Mouse (Mus musculus) adrenal gland, postnatal 25 days (tissue): Measurements from ENCODE around the gene Scd4. TPM values are rescaled to one million over a fixed set of nuclear protein-coding genes. Genes with fewer than 3 reads are reported as not detected.
"Not testable (repeated sequence)": the region's sequence is repeated elsewhere in the genome, so short reads cannot be mapped to it uniquely, and the experiment has no call there.

Experiments used
- DNase-seq: peaks from one replicate; pipeline ENCODE4 v3.0.0; 2021; ENCODE audit warnings: mixed read lengths
- total RNA-seq: library from RNA; stranded (reverse); gene quantifications from 2 replicates; pipeline ENCODE4 v1.2.3, GENCODE M21; 2021

Scd4 gene
- total RNA-seq, 1 experiment from 2014 or later = 5.5 TPM

DNA sequence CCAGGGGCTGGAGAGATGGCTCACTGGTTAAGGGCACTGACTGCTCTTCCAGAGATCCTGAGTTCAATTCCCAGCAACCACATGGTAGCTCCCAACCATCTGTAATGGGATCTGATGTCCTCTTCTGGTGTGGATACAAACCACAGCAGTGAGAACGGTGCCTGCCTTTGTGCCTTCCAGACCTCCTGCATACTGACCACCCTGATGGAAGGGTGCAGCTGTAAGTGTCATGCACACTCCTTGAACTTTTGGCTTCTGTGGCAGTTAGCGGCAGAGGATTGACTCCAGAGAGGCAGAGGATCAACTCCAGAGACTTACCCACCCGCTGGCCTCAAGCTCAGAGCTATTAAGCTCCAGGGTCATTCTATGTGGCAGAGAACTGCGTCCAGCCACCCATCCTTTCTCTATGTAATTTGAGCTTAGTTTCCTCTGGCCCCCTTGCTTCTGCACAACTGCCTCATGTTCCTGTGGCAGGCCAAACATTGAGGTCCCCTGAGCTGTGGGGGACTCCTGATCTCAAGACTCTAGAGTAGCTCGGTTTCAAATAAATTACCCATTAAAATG is 16.1 kb upstream of the Scd4 start:
- no peak for DNase-seq

DNA sequence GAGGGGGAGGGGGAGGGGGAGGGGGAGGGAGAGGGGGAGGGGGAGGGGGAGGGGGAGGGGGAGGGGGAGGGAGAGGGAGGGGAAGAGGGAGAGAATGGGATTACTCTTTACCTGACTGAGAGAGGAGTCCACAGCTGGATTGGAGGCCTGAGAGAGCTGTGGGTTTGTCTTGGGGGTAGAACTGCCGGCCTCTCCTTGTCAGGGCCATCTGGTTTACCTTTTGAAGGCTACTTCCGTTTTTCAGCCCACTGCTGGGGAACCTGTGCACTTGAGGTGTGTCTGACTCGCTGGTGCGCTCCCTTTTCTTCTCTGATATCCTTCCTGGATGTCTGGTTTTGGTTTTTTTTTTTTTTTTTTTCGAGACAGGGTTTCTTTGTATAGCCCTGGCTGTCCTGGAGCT is 15.5 kb upstream of the Scd4 start:
- no peak for DNase-seq

DNA sequence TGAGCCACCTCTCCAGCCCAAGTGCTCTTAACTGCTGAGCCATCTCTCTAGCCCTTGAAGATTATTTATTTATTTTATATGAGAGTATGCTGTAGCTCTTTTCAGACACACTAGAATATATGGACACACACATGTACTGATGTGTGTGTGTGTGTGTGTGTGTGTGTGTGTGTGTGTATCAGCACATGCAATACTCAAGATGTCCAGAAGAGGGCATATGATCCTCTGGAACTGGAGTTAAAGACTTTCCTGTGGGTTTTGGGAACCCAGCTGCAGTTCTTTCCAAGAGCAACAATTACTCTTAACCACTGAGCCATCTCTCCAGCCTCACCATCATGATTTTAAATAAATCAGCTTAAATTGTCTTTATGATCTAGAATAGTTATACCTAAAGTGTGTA is 14.3 kb upstream of the Scd4 start:
- DNase-seq = no peak

DNA sequence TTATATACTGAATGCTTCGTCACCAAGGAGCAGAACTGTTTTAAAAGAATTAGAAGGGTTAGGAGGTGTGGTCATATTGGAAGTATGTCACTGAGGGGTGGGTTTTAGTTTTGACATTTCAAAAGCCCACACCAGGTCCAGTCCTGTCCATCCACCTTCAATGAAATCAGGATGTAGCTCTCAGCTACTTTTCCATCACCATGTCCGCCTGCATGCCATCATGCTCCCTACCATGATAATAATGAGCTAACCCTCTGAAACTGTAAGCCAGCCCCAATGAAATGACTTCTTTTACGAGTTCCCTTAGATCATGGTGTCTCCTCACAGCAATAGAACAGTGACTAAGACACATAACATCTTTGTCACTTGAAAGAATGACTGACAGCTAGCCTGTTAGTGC is 12.6 kb upstream of the Scd4 start:
- DNase-seq = no peak

DNA sequence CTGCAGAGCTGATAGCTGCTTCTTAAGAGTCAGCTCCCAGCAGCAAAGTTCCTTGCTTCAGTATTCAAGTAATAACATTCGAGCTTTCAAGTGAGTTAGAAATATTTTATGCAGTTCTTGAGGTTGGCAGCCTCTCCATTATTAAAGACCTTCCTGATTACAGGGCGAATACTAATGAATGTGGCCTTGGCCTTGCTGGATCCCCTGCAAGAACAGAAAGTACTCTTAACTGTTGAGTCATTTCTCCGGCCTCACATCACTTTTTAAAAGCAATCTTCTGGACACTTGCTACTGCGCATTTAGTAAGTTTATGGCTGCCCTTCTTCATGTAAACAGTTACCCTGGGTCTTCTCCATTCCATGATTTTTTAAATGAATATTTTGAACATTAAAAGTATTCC is 11.7 kb upstream of the Scd4 start:
- no peak for DNase-seq

DNA sequence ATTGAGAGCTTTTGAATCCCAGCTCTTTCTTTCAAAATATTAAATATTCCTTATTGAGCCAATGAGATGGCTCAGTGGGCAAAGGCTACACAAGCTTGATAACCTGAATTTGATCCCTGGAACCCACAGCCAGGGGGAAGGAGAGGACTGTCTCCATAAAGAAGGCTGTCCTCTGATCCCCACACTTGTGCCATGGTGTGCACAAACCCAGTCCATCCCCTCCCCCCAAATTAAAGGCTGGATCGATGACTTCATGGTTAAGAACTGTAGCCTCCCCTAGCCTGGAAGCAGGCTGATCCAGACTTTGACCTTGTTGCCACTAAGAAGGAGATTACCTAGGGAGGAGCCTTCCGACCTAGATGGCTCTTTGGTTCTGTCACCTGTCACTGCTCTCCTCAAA is 11.3 kb upstream of the Scd4 start:
- no peak for DNase-seq

DNA sequence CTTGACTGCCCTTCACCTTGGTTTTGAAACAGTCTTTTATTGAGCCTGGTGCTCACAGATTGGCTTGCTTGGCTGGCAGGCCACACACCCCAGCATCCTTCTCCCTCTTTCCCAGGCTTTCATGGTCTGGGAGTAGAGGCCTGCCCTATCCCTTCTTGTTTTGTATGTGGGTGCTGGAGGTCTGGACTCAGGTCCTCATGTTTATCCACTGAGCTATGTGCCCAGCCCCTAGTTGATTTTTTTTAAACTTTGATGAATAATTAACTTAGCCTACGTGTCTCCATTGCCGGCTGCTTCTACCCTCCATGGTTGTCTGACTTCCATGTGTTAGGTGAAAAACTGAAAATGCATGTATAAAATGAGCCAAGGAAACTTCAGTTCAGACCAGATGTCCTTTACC is 3.3 kb upstream of the Scd4 start:
- no peak for DNase-seq

DNA sequence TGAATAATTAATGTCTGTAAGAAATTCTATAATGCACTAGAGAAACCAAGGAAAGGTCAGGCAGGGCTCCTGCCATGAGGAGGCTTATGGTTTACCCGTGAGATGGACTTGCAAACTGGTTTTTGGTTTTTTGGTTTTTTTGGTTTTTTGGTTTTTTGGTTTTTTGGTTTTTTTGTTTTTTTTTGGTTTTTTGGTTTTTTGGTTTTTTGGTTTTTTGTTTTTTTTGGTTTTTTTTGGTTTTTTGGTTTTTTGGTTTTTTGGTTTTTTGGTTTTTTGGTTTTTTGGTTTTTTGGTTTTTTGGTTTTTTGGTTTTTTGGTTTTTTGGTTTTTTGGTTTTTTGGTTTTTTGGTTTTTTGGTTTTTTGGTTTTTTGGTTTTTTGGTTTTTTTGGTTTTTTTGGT is 1.8 kb upstream of the Scd4 start:
- DNase-seq = not testable (repeated sequence)

DNA sequence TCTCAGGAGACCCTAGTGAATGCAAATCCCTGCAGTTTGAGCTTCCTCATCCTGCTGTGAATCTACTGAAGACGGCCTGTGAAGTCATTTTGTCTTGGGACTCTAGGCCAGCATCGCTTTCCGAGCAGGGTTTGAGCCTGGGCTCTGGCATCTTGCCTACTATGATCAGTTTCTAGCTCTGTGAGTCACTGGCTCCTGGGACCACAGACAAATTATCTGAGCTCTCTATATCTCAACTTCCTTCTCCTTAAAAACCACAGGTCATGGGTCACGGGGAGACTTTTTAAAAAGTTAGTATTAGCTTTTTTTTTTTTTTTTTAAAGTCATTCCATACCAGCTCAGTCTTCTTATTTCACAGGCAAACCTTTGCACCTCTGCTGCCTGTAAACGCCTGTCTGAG is 981 bp upstream of the Scd4 start:
- DNase-seq = peak; percentile 44

DNA sequence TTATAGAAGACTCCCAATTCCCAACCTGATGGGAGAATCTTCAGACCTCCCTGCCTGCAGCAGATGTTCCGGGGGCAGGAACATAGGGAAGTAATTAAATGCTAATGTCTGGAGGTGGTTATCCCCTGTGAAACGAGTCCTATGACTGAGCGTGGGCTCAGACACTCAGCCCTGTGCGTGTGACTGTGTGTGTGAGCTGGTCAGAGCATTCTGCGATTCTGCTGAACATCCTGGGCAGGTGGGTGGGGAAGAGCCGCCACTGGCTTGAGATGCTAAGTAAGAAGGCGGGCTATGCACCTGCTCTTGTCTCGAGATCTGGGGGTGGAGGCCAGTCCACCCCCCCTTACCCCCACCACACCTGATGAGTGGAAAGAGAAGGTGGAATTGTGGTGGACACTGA is 566 bp upstream of the Scd4 start:
- DNase-seq = no peak

DNA sequence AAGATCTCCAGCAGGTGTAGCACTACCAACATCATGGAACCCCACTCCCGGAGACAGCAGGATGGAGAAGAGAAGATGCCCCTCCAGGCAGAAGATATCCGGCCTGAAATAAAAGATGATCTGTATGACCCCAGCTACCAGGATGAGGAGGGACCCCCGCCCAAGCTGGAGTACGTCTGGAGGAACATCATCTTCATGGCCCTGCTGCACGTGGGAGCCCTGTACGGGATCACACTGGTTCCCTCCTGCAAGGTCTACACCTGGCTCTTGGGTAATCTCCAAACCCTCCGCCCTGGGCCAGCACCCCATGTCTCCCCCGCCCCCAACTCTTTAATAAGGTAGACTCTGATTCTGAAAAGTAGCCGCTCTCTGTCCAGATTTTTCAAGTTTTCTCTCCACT is 1.1 kb downstream of the Scd4 start:
- DNase-seq = no peak

DNA sequence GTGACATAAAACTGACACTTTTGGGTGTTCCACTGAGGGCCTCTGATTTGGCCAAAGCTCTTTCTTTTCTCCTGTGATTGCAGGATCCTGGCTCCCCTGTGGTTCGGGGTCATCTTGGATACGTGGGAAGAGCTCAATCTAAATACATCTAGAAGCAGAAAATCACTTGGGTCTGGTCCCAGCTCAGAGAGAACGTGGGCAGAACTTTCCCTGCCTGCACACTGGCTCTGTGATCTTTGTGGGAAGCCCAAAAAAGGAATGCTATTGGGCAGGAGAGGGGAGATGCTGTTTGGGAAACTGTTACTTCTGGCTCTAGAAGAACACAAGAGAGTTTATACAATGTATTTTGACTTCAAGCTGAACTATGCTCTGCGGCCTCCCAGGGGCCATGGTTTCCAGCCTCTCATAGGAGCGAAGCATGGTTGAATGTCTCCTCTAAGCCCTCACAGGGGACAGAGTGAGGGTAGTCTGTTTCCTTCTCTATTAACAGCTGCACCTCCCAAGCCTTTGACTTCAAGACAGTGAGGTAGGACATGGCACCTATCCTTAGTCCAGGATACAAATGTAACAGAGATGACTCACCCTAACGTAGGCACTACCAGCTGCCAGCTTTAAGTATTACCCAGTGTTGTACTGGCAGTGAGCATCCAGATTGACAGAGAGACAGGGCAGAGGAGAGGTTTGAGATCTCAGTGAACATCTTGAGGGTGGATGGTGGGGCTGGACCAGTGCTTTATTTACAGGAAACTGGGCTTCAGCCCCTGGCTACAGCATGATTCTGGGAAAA is 3.2 kb downstream of the Scd4 start:
- no peak for DNase-seq

DNA sequence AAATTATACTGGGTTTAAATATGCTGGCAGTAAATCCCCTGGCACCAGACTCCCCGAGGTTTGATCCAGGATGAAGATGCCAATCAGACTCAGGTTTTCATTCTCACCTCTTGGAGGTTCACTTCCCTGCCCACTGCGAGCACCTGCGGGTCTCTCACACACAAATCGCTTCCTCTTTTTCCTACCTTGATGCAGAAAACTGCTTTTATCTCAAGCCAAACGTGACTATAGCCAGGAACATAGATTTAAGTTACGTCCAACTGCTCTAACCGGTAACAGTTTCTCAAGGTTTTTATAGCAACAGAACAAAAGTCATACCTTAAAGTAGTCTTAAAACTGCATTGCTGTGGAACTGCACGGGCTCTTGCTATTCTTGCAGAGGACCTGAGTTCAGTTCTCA is 16.8 kb downstream of the Scd4 start:
- no peak for DNase-seq

DNA sequence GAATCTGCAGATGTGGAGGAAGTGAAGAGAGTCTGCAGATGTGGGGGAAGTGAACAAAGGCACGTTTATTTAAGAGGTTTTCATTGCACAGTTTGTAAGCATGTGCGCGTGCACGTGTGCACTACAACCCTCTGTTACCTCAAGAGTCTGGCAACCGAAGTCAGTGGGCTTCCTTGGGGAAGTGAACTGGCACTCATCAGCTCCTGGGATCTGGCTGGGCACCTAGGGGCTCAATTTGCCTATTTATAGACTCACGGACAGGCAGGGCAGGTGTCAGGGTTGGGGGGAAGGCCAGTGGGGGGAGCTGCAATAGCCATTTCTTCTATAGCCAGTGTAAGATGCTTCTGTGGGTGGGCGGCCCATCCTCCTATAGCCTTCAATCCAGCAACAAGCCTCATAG is 18.9 kb downstream of the Scd4 start:
- no peak for DNase-seq

DNA sequence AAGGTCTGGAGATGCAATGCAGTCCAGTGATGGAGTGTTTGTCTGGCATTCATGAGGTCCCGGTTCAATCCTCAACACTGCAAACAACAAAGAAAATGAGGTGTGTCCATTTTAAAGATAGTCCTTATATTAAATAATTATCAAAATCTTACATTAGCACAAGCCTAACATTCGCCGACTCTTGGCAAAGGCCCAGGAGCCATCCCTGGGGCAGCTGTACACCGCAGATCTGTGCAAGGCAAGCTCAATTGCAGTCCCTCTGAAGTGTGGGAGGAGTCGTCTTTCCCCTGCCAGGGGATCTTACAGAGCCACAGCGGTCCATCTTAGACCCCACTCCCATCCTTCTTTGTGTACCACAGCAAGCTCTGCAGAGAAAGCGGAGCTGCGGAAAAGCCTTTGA is 25.8 kb downstream of the Scd4 start:
- no peak for DNase-seq

DNA sequence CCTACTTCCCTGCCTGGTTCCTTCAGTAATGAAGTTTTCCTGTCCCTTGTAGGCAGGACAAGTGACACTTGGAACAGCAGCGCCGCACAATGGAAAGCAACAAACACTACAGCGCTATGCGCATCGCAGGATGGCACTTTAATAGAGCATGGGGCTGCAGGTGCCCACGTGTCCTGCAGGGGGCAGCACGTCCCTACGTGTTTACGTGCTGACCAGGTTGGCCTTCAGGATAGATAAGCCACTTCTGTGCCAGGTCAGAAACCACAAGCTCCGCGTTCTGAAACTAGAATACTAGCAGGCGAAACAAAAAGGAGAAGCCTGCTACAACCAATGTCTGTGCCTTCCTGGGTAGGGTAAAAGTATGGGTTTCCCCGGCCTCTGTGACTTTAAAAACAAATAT is 30.6 kb downstream of the Scd4 start:
- DNase-seq = peak; percentile 83

DNA sequence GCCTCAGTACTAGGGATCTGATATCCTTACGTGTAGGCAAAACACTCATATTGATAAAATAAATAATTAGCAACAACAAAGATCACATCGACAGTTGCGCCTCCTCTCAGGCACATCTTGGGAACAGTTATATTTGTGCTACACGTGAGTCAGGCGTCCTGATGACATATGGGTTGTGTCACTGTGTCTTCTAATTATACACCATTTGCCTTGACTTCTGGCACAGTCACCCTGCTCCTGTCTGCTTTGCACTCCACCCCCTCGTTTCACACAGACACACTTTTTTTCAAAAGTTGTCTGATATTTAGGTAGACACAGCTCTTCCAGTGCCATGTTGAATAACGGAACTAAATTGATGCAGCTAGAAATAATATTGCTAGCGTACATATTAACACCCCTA is 31.1 kb downstream of the Scd4 start:
- peak; percentile 5 for DNase-seq

DNA sequence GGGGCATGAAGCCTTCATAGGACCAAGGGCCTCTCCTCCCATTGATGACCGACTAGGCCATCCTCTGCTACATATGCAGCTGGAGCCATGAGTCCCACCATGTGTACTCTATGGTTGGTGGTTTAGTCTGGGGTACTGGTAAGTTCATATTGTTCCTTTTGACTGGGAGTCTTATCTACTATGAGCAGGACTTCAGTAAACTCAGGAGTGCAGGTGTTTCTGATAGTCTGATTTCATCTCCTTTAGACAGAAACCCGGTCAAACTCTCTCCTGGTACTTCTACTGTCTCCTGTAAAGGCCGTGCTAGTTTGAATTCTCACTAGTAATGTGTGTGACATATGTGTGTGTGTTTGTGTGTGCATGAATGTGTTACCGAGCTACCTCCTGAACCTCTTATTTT is 32.8 kb downstream of the Scd4 start:
- no peak for DNase-seq

DNA sequence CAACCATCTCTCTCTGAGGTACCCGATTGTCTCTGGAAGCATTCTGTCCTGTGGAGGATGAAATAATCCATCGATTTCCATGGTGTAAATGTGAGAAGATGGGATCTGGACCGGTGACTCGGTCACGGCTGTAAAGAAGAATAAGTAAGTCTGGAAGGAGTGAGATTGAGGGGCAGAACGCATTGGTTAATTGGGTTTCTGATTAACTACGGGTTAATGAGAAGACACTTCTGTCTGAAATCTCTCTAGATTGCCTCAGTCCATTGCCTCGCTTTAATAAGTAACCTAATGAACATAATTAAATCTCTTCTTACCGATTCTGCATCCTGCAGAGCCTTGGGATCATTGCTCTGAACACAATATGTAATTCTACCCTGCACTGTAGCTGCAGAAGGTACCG is 34.2 kb downstream of the Scd4 start:
- DNase-seq = not testable (repeated sequence)

DNA sequence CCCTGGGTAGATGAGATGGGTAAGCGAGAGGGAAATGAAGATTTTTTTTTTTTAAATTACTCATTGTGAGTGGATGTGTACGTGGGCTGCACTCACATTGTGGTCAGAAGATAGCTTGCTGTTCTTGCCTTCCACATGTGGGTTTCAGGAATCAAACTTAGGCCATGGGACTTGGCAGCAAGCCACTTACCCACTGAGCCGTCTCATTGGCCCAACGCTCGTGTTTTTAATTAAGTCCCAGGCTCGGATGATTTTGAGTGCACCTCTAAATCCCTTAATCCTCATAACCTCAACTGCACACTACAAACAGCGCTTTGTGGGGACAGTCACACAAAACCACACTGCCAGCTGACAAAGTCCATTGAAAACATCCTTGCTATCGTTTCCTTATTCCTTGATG is 36.5 kb downstream of the Scd4 start:
- DNase-seq = no peak

DNA sequence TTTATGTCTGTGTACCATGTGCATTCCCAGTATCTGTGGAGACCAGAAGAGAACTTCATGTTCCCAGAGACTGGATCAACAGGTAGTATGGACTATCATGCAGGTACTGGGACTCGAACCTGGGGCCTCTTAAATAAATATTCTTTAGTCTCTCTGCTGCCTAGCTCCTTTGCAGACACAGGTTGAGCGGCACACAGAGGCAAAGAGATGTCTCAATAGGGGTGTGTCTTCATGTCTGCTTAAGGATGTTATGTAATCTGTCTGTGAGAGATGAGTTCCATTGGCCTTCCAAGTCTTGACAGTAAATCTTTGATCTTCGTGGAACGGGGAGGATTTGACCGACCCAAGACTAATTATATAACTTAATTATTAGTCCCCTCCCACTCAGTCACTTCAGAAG is 37.3 kb downstream of the Scd4 start:
- no peak for DNase-seq

DNA sequence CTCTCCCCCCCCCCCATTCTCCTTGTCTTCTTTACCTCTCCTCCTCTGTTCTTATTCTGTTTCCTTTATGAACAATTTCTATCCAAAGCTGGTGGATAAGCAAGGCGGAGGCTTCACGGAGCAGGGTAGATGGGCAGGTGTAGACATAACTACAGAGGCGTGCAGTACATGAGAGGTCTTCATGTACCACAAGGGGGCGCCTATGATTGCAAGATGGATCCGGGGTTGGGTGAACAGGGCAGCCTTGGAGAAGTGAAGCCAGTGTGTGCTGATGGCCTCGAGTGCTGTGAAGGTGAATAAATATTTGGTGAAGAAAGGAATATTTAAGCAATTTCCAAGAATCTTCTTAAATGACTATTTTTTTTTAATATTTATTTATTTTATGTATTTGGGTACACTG is 40.1 kb downstream of the Scd4 start:
- DNase-seq = peak; percentile 77

DNA sequence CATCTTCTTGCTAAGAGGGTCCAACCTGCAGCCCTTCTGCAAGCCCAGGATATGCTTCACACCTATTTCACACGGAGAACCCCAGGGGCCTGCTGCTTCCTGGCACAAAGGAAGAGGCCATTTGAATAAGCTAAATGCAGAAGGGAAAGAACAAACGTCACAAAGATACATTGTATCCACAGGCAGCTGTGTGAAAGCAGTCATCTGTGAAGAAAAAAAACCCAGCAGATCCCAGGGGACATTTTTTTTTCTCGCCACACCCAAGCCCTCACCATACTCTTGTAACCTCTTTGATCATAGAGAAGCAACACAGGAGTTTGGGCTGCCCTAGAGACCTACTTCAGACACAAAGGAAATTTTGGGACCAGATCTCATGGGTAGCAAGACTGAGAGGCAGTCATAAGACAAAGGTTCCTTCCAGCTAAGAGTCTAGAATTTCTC is 43.6 kb downstream of the Scd4 start:
- no peak for DNase-seq

DNA sequence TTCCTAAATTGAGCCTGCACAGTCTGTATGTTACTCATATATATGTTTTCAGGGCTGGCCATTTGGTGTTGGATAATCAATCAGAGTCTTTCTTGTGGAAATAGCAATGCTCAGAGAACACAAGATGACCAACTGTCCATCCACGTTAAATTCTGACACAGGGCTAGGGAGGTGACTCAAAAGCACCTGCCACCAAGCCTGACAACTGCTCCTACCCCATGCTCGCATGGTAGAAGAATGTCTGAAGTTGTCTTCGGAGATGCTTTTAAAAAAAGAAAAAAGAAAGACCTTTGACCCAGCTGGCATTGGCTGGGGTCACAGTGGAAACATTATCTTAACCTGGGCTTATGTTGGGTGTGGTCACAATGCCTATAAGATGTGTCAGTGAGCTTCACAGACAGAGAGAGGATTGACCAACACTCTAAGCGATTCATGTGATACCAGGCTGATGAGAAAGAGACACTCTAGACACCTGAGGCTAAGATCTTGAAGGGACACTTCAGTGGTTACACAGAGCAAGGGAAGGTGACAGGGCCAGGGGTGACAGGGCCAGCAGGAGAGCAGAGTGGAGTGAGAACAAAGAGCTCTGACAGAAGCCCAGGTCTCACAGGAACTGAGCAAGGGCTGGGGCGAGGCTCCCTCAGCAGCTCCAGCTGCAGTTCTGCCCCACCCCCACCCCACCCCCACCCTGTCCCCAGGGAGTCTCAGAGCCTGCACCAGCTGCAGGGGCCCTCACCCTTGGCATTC is 44.9 kb downstream of the Scd4 start:
- no peak for DNase-seq
